Mouse (Mus musculus) layer of hippocampus, postnatal 10 days (tissue): Measurements from ENCODE around the gene Sppl2b. TPM values are rescaled to one million over a fixed set of nuclear protein-coding genes. Genes with fewer than 3 reads are reported as not detected.

Experiments
- DNase-seq, 2 experiments: peaks; one replicate each; pipeline ENCODE4 v3.0.0; 2021; ENCODE audit warnings: low spot score in 2 of 2
- total RNA-seq, 2 experiments: library from RNA; stranded (reverse); gene quantifications; 2 replicates each; pipeline ENCODE4 v1.2.3; 2021

Sppl2b gene
- total RNA-seq, 2 experiments from 2014 or later = 80.4 to 97.8 TPM

DNA sequence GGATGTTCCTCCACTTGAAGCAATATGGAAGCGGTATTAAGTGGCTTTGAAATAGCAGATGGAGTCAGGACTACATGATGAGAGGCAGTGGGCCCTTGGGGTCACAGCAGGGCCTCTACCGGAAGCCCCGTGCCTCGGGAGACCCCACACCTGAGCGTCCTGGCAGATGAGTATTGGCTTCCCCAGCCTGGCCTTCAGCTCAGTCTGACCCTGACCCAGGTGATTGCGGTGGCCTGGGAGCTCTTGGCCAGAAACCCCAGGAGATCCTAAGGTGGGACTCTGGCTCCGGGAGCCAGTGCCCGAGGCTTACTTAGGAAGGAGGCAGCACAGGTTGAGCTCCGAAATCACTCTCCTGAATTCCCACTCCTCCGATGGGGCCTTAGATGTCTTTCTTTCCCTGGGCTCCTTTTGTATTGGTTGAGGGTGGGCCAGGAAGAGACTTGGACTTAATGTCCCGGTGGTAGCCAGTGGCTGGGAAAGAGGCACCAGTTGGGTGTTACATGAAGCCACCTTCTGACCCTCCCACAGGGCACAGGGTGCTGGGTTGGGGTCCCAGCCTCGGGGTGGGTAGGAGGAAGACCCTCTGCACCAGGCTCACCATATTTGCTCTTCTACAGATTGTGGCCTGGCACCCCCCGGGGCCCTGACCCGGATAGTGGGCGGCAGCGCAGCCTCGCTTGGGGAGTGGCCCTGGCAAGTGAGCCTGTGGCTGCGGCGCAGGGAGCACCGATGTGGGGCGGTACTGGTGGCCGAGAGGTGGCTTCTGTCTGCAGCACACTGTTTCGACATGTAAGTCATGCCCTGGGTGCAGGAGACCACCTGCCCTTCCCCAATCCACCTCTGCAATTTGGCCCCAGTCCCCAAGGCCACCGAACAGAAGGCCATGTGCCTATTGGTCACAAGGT, 41.8 kb downstream of the Sppl2b start:
- DNase-seq = no peak

DNA sequence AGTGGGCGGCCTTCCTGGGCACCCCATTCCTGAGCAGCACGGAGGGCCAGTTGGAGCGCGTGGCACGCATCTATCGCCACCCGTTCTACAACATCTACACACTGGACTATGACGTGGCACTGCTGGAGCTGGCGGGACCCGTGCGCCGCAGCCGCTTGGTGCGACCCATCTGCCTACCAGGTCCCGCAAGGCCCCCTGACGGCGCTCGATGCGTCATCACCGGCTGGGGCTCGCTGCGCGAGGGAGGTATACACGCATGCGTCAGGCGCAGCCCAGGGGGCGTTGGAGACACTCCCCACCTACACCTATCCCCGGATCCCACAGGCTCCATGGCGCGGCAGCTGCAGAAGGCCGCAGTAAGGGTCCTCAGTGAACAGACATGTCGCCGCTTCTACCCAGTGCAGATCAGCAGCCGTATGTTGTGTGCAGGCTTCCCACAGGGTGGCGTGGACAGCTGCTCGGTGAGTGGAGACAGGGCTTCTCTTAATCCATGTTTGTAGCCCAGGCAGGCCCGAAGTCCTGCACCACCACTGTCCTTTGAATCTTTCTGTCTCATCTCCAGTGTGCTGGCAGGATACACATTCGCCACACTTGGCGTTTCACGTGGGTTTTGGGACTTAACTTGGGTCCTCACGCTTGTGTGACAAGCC, 42.9 kb downstream of the Sppl2b start:
- DNase-seq = peak; percentile 54 to 69

DNA sequence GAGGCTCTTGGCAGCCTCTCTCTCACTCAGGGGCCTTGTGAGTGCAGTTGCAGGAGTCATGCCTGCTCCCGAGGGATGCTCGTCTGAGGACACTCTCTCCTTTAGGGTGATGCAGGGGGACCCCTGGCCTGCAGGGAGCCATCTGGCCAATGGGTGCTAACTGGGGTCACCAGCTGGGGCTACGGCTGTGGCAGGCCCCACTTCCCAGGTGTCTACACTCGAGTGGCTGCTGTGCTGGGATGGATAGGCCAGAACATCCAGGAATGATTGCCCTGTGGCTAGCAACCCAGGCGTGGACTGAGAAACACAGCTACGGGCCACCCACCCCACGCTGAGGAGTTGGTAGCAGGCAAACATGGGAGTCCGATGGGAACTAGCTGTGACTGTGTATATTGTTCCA, 44.0 kb downstream of the Sppl2b start:
- no peak for DNase-seq

DNA sequence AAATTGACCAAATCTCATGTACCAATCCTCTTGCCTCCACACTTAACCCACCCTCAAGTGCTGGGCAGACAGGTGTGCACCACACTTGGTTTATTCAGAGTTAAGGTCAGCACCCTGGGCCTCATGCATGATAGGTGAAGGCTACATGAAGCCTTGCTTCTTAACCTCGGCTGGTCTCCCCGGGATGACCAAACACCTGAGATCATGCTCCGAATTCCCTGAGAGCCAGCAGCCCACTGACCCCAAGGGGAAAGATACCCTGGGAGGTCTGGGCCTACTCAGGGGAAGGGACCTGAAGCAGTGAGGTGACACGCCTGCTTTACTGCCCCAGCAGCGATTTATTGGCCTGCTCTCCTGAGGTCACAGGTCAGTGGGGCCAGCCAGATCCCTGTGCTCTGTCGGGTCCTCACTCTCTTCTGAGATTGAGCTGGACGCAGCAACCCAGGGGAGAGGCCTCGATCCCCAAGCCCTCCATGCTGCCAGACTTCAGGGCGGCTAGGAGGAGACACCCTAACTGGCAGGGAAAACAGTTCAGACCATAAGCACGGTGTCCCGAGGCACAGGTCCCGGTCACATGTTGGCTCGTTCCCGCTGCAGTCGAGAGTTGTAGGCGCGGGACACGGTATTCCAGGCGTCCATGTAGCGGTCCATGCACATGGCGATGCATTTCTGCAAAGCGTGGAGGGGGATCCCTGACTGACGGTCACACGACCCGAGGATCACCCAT, 44.7 kb downstream of the Sppl2b start:
- DNase-seq = no peak

DNA sequence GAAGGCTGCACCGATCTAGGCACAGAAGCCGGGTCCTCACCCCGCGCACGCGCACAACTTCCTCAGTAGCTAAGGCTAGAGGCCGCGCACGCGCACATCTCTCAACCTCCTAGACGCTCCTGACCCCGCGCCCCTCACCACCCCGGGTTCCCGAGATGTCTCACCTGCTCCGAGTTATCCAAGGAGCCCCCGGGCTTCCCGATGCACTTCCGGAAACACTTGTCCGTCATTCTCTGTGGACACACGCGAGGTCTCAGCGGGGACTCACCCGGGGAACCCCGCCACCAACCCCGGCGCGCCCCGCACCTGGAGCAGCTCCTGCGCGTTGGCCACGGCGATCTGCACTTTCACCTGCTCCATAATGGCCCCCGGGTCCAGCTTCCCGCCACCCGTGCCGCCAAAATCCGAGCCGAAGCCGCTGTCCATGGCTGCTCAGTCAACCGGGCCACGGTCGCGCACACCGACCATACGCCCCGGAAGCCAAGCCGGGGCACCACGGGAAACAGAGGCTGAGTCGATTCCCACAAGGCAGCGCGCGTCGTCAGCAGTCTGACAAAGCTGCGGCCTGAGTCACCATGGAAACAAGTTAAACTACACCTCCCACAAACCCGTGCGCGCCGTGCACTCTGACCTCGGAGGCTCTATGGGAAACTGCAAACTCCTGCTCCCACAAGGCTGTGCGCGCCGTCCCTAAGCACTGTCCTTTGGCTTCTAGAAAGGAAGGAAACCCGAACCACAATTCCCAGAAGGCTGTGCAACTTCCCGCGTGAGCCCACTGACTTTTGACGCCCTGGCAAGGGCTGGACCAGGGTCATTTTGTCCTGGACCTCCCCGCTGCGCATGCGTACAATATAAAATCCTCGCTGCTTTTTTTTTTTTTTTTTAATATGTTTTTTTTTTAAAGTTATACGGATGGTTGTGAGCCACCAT, 45.5 kb downstream of the Sppl2b start, which contains the start of gene Timm13:
Gene Timm13 (minus strand): TSS at position 652 of the 930 bp plus-strand sequence.
- peak; percentile 97 for DNase-seq

DNA sequence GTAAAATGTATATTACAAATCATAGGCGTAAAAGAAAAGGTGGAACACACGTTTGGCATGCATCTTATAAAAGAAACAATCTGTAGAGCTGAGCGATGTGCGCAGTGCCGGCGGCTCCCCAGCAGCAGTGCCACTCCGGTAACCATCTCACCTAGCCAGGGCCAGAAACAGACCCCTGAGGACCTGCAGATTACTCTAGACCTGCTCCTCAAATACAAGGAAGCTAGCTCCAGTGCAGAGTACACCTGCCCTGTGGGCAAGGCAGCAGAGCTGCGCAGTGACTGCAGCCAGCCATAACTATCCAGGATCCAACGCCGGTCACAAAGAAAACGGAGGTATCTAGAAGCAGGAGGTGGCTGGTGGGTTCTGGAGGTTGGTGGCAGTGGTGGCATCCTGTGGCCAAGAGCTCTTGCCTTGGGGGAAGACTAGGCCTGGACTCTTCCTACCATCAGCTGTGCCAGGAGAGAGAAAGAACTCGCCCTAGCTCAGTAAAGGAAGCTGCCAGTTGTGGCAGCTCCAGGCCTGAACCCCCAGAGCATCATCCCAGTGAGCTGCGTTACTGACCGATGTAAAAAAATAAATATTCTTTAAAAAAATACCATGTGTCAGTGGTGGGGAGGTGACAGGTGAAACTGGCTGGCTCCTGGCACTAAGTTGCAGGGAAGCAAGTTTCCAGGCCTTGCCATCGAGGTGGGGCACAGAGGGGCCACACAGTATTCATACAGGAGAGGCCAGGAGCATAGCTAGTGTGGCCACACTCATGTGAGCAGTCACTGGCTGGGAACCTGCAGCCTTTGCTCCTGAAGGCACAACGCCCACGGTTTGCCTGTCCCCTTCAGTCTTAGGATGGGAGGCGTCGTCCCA, 46.6 kb downstream of the Sppl2b start:
- no peak for DNase-seq

DNA sequence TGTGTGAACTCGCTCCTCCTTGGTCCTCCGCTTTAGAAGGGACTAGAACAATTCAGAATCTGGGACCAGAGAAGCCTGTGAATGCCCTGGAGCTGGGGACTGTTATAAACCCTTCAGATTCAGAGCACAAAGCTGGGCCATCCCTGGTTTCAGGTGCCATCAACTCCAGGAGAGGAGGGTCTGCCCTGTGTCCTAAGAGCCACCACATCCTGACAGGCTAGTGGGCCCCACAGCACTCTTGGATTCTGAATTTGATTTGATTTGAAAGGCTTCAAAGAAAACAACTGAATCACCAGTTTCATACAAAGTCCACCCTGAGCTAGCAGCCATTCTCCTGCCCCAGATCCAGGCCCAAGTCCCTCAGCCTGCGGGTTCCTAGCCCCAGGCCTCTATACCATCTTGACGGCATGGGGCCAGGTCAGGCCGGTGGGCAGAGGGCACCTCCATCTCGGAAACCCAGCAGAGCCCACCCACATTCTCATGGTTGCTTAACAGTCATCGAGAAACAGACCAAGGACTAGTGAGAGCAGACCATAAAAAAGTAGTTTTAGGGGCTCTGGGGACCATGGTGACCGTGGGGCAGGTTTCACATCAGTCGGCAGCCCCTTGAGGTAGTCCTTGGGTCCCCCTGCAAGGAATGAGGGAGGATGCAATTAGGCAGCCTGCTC, 47.3 kb downstream of the Sppl2b start:
- DNase-seq = no peak

DNA sequence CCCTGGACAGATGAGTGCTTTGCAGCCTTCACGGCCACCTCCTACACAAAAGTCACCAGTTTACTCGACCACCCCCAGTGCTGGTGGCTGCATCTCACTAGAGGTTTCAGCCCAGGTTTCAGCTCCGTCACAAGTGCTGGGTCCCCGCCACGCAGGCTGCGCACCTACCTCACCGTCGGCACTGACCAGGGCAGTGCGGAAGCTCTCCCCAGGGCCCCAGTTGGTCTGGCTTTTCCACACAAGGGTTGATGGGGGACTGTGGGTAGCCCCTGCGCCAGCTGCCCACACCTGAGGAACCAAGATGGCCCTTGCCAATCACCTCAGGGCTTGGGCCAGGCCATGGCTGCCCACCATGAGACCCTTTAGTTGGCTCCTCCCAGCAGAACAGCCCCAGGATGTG, 48.2 kb downstream of the Sppl2b start:
- no peak for DNase-seq

DNA sequence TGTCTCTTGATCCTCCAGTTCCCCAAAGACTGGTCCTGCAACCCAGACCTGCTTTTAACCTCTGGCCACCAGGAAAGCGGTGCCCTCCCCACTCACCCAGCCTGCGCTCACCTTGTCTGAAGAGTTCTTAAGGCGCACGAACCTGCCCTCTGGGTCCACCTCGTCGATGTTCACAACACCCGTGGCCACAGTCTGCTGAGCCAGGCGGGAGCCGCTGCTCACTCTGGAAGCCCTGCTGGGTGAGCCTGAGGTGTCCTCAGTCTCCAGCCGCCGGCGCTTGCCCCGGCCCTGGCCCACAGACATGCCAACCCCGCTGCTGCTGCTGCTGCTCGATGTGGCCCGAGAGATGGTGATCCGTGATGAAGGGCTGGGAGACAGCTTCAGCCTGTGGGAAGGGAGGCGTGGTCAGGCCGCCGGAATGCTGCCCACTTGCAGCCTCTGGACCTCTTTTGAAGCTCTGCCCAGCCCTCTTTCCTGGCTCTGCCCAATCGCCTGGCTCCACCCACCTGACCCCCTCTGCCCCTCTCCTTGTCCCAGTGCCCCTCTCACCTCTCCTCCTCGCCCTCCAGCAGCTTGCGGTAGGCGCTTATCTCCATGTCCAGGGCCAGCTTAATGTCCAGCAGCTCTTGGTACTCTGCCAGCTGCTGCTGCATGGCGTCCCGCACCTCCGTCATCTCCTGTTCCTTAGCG, 49.1 kb downstream of the Sppl2b start:
- no peak for DNase-seq

DNA sequence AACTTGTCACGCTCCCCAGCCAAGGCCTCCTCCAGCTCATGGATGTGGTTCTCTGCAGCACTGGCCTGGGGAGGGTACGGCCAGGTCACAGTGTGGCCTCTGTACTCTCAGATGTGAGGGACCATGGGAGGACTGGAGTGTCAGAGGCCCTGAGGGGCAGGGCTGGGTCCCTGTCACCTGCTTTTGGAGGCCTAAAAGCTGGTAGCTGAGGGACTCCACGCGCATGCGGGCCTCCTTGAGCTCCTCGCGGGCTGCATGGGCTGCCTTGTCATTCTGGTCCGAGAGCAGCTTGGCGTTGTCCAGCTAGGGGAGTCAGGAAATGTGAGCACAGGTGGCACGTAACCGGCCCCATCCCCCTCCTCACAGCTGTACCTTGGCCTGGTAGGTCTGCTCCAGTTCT, 49.6 kb downstream of the Sppl2b start:
- DNase-seq = no peak

DNA sequence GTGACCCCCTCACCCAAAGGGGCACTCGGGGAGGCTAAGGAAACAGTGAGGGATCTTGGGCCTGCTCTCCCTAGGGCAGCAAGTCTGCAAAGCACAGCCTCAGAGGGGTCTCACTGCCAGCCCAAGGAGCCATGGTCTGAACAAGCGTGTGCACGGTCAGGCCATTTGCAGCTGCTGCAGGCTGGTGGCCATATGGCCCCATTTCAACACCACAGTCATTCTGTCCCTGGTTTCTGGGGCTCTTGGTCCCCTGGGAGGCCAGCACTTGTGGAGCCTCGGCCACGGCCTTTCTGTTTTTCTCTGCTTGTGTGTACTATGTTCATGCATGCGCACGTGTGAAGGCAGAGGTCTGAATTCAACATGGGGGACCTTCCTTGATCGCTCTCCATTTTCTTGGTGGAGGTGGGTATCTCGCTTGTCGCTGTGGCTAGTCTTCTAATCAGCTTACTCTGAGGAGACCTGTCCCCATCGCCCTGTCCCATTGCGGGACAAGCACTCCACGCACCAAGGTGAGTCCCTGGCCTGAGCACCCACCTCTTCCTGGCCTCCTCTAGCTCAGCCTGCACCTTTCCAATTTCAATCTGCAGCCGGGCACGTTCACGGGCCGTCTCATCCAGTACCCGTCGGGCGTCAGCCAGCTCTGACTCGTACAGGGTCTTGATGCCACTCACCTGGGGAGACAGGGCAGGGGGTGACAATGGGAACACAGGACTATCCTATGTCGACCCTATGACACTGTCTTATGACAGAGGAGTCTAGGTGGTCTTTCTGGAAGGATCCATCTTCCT, 54.5 kb downstream of the Sppl2b start:
- no peak for DNase-seq

DNA sequence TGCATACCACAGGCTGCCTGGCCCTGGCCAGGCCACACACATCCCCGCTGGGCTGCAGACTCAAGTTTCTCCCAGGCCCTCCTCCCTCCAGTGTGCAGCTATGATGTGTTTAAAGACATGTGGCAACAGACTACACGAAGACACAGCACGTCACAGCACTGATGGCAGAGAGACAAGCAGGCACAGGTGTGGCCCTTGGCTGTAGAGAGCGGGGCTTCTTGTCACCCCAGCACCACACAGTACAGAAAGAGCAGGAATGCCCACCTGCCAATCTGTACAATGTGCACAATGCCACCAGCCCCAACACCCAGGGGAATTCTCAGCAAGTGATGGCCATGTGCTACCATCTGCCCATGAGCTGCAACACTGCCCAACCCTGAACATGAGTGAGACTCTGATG, 56.3 kb downstream of the Sppl2b start:
- DNase-seq = no peak

DNA sequence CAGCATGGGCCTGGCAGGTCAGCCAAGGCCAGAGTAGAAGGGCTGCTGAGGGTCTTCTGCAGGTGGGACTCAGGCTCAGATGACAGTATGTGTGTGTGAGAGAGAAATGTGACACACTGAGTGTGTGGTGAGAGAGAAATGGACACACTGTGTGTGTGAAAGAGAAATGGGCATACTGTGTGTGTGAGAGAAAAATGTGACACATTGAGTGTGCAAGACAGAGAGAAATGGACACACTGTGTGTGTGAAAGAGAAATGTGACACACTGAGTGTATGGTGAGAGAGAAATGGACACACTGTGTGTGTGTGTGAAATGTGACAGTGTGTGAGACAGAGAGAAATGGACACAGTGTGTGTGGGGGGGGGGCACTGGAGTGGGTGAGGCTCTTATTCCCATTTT, 56.8 kb downstream of the Sppl2b start:
- no peak for DNase-seq

DNA sequence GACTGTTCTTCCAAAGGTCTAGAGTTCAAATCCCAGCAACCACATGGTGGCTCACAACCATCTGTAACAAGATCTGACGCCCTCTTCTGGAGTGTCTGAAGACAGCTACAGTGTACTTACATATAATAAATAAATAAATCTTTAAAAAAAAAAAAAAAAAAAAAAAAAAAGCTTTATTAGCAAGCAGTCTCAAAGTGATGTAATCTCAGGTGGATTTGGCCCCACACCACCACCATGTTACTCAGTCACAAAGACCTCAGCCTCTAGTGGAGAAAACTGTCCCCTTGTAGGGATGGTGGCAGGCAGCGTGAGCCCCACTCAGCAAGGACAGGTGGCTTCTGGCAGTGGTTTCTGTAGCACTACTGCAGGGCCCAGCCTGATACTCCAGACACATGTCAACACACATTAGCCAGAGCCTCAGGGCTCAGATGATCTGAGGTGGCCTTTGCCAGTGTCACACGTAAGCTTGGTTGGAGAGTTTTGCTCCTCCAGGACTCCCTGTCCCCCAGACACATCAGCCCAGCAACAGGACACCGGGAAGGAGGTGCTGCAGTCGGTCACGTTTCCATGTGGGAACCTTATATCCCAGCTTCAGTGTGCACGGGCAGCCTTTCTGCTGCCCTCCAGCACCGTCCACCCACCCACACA, 58.4 kb downstream of the Sppl2b start:
- no peak for DNase-seq

DNA sequence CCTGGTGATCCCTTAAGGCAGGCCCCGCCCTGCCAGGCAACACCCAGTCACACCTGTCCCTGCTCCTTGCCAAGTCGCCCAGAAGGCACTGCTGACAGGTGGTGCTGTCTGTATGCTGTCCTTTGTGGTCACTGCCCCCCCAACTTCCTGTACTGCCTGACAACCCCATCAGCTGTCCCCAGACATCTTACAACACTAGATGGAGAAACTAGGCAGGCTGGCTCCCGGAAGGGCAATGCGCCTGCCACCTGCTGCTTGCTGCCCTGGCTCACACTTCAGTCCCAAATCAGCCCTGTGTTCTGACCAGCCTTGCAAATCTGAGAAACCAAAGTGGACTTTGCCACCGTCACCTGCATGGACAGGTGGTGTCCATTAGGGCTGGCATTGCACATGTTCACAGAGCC, 59.2 kb downstream of the Sppl2b start:
- DNase-seq = no peak

DNA sequence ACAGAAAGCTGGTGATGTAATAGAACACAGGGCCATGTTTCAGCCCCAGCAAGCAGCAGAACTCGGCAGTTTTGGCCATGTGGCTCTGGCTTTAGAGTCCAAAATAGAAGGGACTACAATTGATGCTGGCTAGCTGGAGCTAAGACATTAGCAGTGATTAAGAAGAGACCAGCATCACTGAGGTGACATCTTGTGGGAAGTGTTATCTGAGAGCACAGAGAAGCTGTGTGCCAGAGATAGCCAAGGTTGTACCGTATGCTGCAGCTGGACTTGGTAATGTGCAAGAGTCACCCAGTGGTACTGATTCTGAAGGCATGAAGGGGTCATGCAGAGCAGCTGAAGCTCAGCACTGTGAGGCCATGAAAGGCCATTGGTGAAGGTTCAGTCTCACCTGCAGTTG, 60.2 kb downstream of the Sppl2b start:
- no peak for DNase-seq

DNA sequence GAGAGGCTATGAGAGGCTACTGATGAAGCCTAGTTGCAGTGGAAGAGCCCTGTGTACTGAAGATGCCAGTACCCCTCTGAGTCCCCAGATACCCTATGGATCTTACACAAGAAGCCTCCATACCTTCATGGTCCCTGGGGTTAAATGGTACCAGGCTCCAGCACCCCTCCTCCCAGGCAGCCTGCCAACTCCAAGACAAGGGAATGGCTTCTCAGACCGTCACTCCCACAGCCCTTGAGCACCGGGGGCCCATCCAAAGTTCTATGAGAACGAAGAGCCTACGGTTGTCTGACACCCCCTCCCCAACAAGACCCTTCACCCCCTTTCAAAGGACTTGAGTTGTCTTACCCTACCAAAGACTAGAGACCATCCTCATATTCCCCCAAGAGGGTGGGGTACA, 60.7 kb downstream of the Sppl2b start:
- no peak for DNase-seq
